Mouse (Mus musculus) hindbrain, embryonic 13.5 days (tissue): ENCODE data around the gene Dock11. TPM values are rescaled to one million over a fixed set of nuclear protein-coding genes. Genes with fewer than 3 reads are reported as not detected.
A peak's percentile ranks its signal among the peaks of the same experiment; 100 is the strongest.

Experiments used
- ATAC-seq: fragments of 200-750 bp; cut with Nextera tagmentation; 2 replicates; pipeline ENCODE4 v1.8.0; 2017; ENCODE audit warnings: moderate TSS enrichment; ENCODE audit not compliant: low FRiP score
- H3K27ac ChIP-seq: fragments of 300-500 bp; sonication (generic); 2 replicates; pipeline ENCODE4 v1.5.1; 2015; ENCODE audit warnings: inconsistent platforms, mild to moderate bottlenecking, moderate library complexity
- H3K27me3 ChIP-seq: fragments of 300-500 bp; sonication (generic); 2 replicates; pipeline ENCODE4 v1.6.1; 2015; ENCODE audit warnings: mild to moderate bottlenecking, inconsistent platforms
- H3K36me3 ChIP-seq: fragments of 300-500 bp; sonication (generic); 2 replicates; pipeline ENCODE4 v1.6.1; 2015; ENCODE audit warnings: mild to moderate bottlenecking, inconsistent platforms
- H3K4me1 ChIP-seq: fragments of 300-500 bp; sonication (generic); replicated peaks from 2 replicates; pipeline ENCODE4 v1.6.1; 2015; ENCODE audit warnings: inconsistent platforms
- H3K4me2 ChIP-seq: fragments of 300-500 bp; sonication (generic); 2 replicates; pipeline ENCODE4 v1.6.1; 2015; ENCODE audit warnings: inconsistent platforms, mild to moderate bottlenecking, moderate library complexity
- H3K4me3 ChIP-seq: fragments of 300-500 bp; sonication (generic); 2 replicates; pipeline ENCODE4 v1.5.1; 2015; ENCODE audit warnings: mild to moderate bottlenecking, inconsistent platforms
- H3K9ac ChIP-seq: fragments of 300-500 bp; sonication (generic); 2 replicates; pipeline ENCODE4 v1.6.1; 2015; ENCODE audit warnings: mild to moderate bottlenecking, inconsistent platforms
- H3K9me3 ChIP-seq: fragments of 300-500 bp; sonication (generic); 2 replicates; pipeline ENCODE4 v1.6.1; 2016; ENCODE audit warnings: inconsistent platforms
- WGBS: fragments of 180-500 bp; shearing (Covaris S2); methylation state at CpG from one replicate; pipeline ENCODE4 v1.1.7; 2015; 5-methylcytosine and 5-hydroxymethylcytosine counted together
- polyA plus RNA-seq: library from polyadenylated mRNA; unstranded; fragments of >200 nt; fragmentation: Nextera tagmentation; extraction: Ambion mirVana; gene quantifications from 2 replicates; pipeline ENCODE4 v1.2.1, GENCODE M21; 2015

The Dock11 gene
- polyA plus RNA-seq, 1 experiment from 2014 or later, result 14.4 TPM

- H3K4me2 ChIP-seq, result no peak overlapping the region
- no peaks in the 10 kb centered on the region for H3K4me1 ChIP-seq
- no peak for ATAC-seq
- no peaks in the 10 kb centered on the region for H3K27me3 ChIP-seq
- no peak overlapping the region for H3K4me3 ChIP-seq
- no peak overlapping the region for H3K27ac ChIP-seq
- no peaks in the 10 kb centered on the region for H3K9me3 ChIP-seq
- H3K36me3 ChIP-seq, result 0 out of 2 replicates have a peak, but pooled peaks cover 3% of the 10 kb centered on the region
- H3K9ac ChIP-seq, result no peak overlapping the region
These were observed 67.6 kb downstream of the Dock11 start for GRCm38 (mm10) chrX:35956236-35956635.

- no peak overlapping the region for H3K4me2 ChIP-seq
- no peaks in the 10 kb centered on the region for H3K4me1 ChIP-seq
- H3K27me3 ChIP-seq, result no peaks in the 10 kb centered on the region
- no peaks in the 10 kb centered on the region for H3K36me3 ChIP-seq
- no peak overlapping the region for H3K9ac ChIP-seq
- H3K4me3 ChIP-seq, result no peak overlapping the region
- ATAC-seq, result no peak
- H3K27ac ChIP-seq, result no peak overlapping the region
- 79% methylated on average over 6 of the region's 6 CpGs for WGBS
- no peaks in the 10 kb centered on the region for H3K9me3 ChIP-seq
These were observed 74.5 kb downstream of the Dock11 start for GRCm38 (mm10) chrX:35963087-35963486.

GRCm38 (mm10) chrX:35969276-35969675 is 80.6 kb downstream of the Dock11 start:
- Histone ChIP-seq H3K9me3 (no peaks in the 10 kb centered on the region), H3K4me1 (no peaks in the 10 kb centered on the region), H3K36me3 (no peaks in the 10 kb centered on the region), H3K27me3 (no peaks in the 10 kb centered on the region), H3K4me3 (no peak overlapping the region), H3K4me2 (no peak overlapping the region), H3K27ac (no peak overlapping the region), H3K9ac (no peak overlapping the region)
- no peak for ATAC-seq
- WGBS, result 90% methylated on average over 1 of the region's 1 CpGs

- no peak overlapping the region for H3K4me2 ChIP-seq
- no peak overlapping the region for H3K27ac ChIP-seq
- H3K9me3 ChIP-seq, result no peaks in the 10 kb centered on the region
- ATAC-seq, result no peak
- no peaks in the 10 kb centered on the region for H3K4me1 ChIP-seq
- no peaks in the 10 kb centered on the region for H3K27me3 ChIP-seq
- WGBS, result 29% methylated on average over 5 of the region's 5 CpGs
- no peak overlapping the region for H3K9ac ChIP-seq
- H3K4me3 ChIP-seq, result no peak overlapping the region
- no peaks in the 10 kb centered on the region for H3K36me3 ChIP-seq
These were observed 88.0 kb downstream of the Dock11 start for GRCm38 (mm10) chrX:35976657-35977056.

- no peak for ATAC-seq
- Histone ChIP-seq H3K27me3 (no peaks in the 10 kb centered on the region), H3K27ac (no peak overlapping the region), H3K9ac (no peak overlapping the region), H3K4me2 (no peak overlapping the region), H3K36me3 (no peaks in the 10 kb centered on the region), H3K4me1 (no peaks in the 10 kb centered on the region), H3K9me3 (no peaks in the 10 kb centered on the region), H3K4me3 (no peak overlapping the region)
- 98% methylated on average over 1 of the region's 1 CpGs for WGBS
These were observed 99.3 kb downstream of the Dock11 start for GRCm38 (mm10) chrX:35987981-35988380.

GRCm38 (mm10) chrX:35990508-35991095 is 102.0 kb downstream of the Dock11 start:
- H3K4me2 ChIP-seq, result no peak overlapping the region
- H3K36me3 ChIP-seq, result no peaks in the 10 kb centered on the region
- ATAC-seq, result peak; percentile 66; the same call in 1 of the 2 replicates
- H3K4me3 ChIP-seq, result no peak overlapping the region
- H3K9me3 ChIP-seq, result no peaks in the 10 kb centered on the region
- WGBS, result 75% methylated on average over 5 of the region's 5 CpGs
- H3K27me3 ChIP-seq, result no peaks in the 10 kb centered on the region
- H3K27ac ChIP-seq, result no peak overlapping the region
- H3K4me1 ChIP-seq, result no peaks in the 10 kb centered on the region
- no peak overlapping the region for H3K9ac ChIP-seq

- H3K9ac ChIP-seq, result no peak overlapping the region
- 81% methylated on average over 6 of the region's 6 CpGs for WGBS
These were observed 105.6 kb downstream of the Dock11 start for GRCm38 (mm10) chrX:35994226-35994625.

GRCm38 (mm10) chrX:35997004-35997403 is 108.4 kb downstream of the Dock11 start:
- H3K27me3 ChIP-seq, result no peaks in the 10 kb centered on the region
- H3K36me3 ChIP-seq, result no peaks in the 10 kb centered on the region
- H3K9me3 ChIP-seq, result no peaks in the 10 kb centered on the region
- H3K4me3 ChIP-seq, result no peak overlapping the region
- H3K4me1 ChIP-seq, result no peaks in the 10 kb centered on the region
- WGBS, result 13% methylated on average over 2 of the region's 2 CpGs
- H3K4me2 ChIP-seq, result no peak overlapping the region
- H3K27ac ChIP-seq, result no peak overlapping the region
- no peak for ATAC-seq
- H3K9ac ChIP-seq, result no peak overlapping the region

More at GRCm38 (mm10) chrX:35994226-35994625, 105.6 kb downstream of the Dock11 start:
- H3K27ac ChIP-seq, result no peak overlapping the region
- H3K4me1 ChIP-seq, result no peaks in the 10 kb centered on the region
- H3K27me3 ChIP-seq, result no peaks in the 10 kb centered on the region
- no peaks in the 10 kb centered on the region for H3K9me3 ChIP-seq
- no peaks in the 10 kb centered on the region for H3K36me3 ChIP-seq
- H3K4me3 ChIP-seq, result no peak overlapping the region
- no peak for ATAC-seq
- no peak overlapping the region for H3K4me2 ChIP-seq

GRCm38 (mm10) chrX:35997793-35998419 is 109.3 kb downstream of the Dock11 start:
- Histone ChIP-seq H3K4me2 (no peak overlapping the region), H3K4me3 (no peak overlapping the region), H3K36me3 (no peaks in the 10 kb centered on the region), H3K27me3 (no peaks in the 10 kb centered on the region), H3K9ac (no peak overlapping the region), H3K27ac (no peak overlapping the region), H3K4me1 (no peaks in the 10 kb centered on the region), H3K9me3 (no peaks in the 10 kb centered on the region)
- WGBS, result 43% methylated on average over 5 of the region's 5 CpGs
- no peak for ATAC-seq

GRCm38 (mm10) chrX:36025651-36026050 is 137.0 kb downstream of the Dock11 start:
- Histone ChIP-seq H3K9ac (no peak overlapping the region), H3K27me3 (no peaks in the 10 kb centered on the region), H3K4me2 (no peak overlapping the region), H3K36me3 (peaks cover 18% of the 10 kb centered on the region), H3K9me3 (no peaks in the 10 kb centered on the region), H3K4me1 (no peaks in the 10 kb centered on the region), H3K4me3 (no peak overlapping the region), H3K27ac (no peak overlapping the region)
- 90% methylated on average over 17 of the region's 17 CpGs for WGBS
- no peak for ATAC-seq

- Histone ChIP-seq H3K9me3 (no peaks in the 10 kb centered on the region), H3K36me3 (peaks cover 3% of the 10 kb centered on the region; the same call in 1 of the 2 replicates), H3K4me3 (no peak overlapping the region), H3K27ac (no peak overlapping the region), H3K9ac (no peak overlapping the region), H3K27me3 (no peaks in the 10 kb centered on the region), H3K4me1 (no peaks in the 10 kb centered on the region), H3K4me2 (no peak overlapping the region)
- WGBS, result 83% methylated on average over 5 of the region's 5 CpGs
- no peak for ATAC-seq
These were observed 142.5 kb downstream of the Dock11 start for GRCm38 (mm10) chrX:36031113-36031512.

GRCm38 (mm10) chrX:36034045-36034444 is 145.4 kb downstream of the Dock11 start:
- 95% methylated on average over 8 of the region's 8 CpGs for WGBS
- H3K27me3 ChIP-seq, result no peaks in the 10 kb centered on the region
- ATAC-seq, result no peak

GRCm38 (mm10) chrX:36045731-36046130 is 157.1 kb downstream of the Dock11 start:
- Histone ChIP-seq H3K4me3 (no peak overlapping the region), H3K9me3 (no peaks in the 10 kb centered on the region), H3K4me1 (no peaks in the 10 kb centered on the region), H3K27ac (no peak overlapping the region), H3K27me3 (no peaks in the 10 kb centered on the region), H3K9ac (no peak overlapping the region), H3K4me2 (no peak overlapping the region), H3K36me3 (peaks cover 5% of the 10 kb centered on the region; the same call in 1 of the 2 replicates)
- WGBS, result 58% methylated on average over 4 of the region's 4 CpGs
- no peak for ATAC-seq

More at GRCm38 (mm10) chrX:36034045-36034444, 145.4 kb downstream of the Dock11 start:
- H3K9me3 ChIP-seq, result no peaks in the 10 kb centered on the region
- no peak overlapping the region for H3K4me3 ChIP-seq
- no peak overlapping the region for H3K9ac ChIP-seq
- no peaks in the 10 kb centered on the region for H3K4me1 ChIP-seq
- H3K27ac ChIP-seq, result no peak overlapping the region
- peaks cover 14% of the 10 kb centered on the region for H3K36me3 ChIP-seq
- H3K4me2 ChIP-seq, result no peak overlapping the region
